Mouse (Mus musculus): ENCODE data around the gene Nsun7. TPM values are rescaled to one million over a fixed set of nuclear protein-coding genes. Genes with fewer than 3 reads are reported as not detected.

Gene Nsun7
- total RNA-seq, 2 experiments from 2014 or later, result 6.7 to 9.1 TPM

- Histone ChIP-seq H3K27ac (no peak overlapping the region), H3K4me3 (no peak overlapping the region)
- no peak for TF ChIP-seq CTCF (IDR thresholded peaks at IDR 0.05)
- no peak for DNase-seq (ENCODE audit: extremely low spot score in 1 of 2, low spot score in 2 of 2)
- intact Hi-C loops (cut with DNase I), result no loop called here
Observed at GRCm38 (mm10) chr5:66294106-66294625, 34.5 kb downstream of the Nsun7 start.

GRCm38 (mm10) chr5:66294952-66295351 is 35.3 kb downstream of the Nsun7 start:
- intact Hi-C loops (cut with DNase I), result no loop called here
- no peak for DNase-seq (ENCODE audit: extremely low spot score in 1 of 2, low spot score in 2 of 2)
- H3K4me3 ChIP-seq, result no peak overlapping the region
- no peak for TF ChIP-seq CTCF (IDR thresholded peaks at IDR 0.05)
- H3K27ac ChIP-seq, result no peak overlapping the region

GRCm38 (mm10) chr5:66296116-66296515 is 36.4 kb downstream of the Nsun7 start:
- intact Hi-C loops (cut with DNase I), result no loop called here
- no peak for DNase-seq (ENCODE audit: extremely low spot score in 1 of 2, low spot score in 2 of 2)
- Histone ChIP-seq H3K4me3 (no peak overlapping the region), H3K27ac (no peak overlapping the region)
- no peak for TF ChIP-seq CTCF (IDR thresholded peaks at IDR 0.05)

GRCm38 (mm10) chr5:66298856-66299255 is 39.2 kb downstream of the Nsun7 start:
- no peak overlapping the region for H3K4me3 ChIP-seq
- H3K27ac ChIP-seq, result no peak overlapping the region
- no peak for DNase-seq (ENCODE audit: extremely low spot score in 1 of 2, low spot score in 2 of 2)
- intact Hi-C loops (cut with DNase I), result no loop called here
- TF ChIP-seq CTCF (IDR thresholded peaks at IDR 0.05), result no peak

GRCm38 (mm10) chr5:66300576-66300975 is 40.9 kb downstream of the Nsun7 start:
- no peak for TF ChIP-seq CTCF (IDR thresholded peaks at IDR 0.05)
- intact Hi-C loops (cut with DNase I), result no loop called here
- Histone ChIP-seq H3K4me3 (no peak overlapping the region), H3K27ac (no peak overlapping the region)
- no peak for DNase-seq (ENCODE audit: extremely low spot score in 1 of 2, low spot score in 2 of 2)

GRCm38 (mm10) chr5:66302085-66302815 is 42.6 kb downstream of the Nsun7 start:
- TF ChIP-seq CTCF (IDR thresholded peaks at IDR 0.05), result no peak
- Histone ChIP-seq H3K27ac (no peak overlapping the region), H3K4me3 (no peak overlapping the region)
- intact Hi-C loops (cut with DNase I), result no loop called here
- DNase-seq (ENCODE audit: extremely low spot score in 1 of 2, low spot score in 2 of 2), result no peak

GRCm38 (mm10) chr5:66302873-66303272 is 43.2 kb downstream of the Nsun7 start:
- intact Hi-C loops (cut with DNase I), result no loop called here
- H3K27ac ChIP-seq, result no peak overlapping the region
- no peak overlapping the region for H3K4me3 ChIP-seq
- TF ChIP-seq CTCF (IDR thresholded peaks at IDR 0.05), result no peak
- DNase-seq (ENCODE audit: extremely low spot score in 1 of 2, low spot score in 2 of 2), result peak in 1 of 2 experiments; percentile 65

GRCm38 (mm10) chr5:66304300-66305067 is 44.8 kb downstream of the Nsun7 start:
- DNase-seq (ENCODE audit: extremely low spot score in 1 of 2, low spot score in 2 of 2), result no peak
- H3K4me3 ChIP-seq, result no peak overlapping the region
- intact Hi-C loops (cut with DNase I), result no loop called here
- TF ChIP-seq CTCF (IDR thresholded peaks at IDR 0.05), result no peak
- H3K27ac ChIP-seq, result no peak overlapping the region

- no peak for TF ChIP-seq CTCF (IDR thresholded peaks at IDR 0.05)
- no peak overlapping the region for H3K27ac ChIP-seq
- DNase-seq (ENCODE audit: extremely low spot score in 1 of 2, low spot score in 2 of 2), result peak in 1 of 2 experiments; percentile 35
- no peak overlapping the region for H3K4me3 ChIP-seq
- intact Hi-C loops (cut with DNase I), result no loop called here
Observed at GRCm38 (mm10) chr5:66305511-66305910, 45.8 kb downstream of the Nsun7 start.

- TF ChIP-seq CTCF (IDR thresholded peaks at IDR 0.05), result no peak
- Histone ChIP-seq H3K27ac (no peak overlapping the region), H3K4me3 (no peak overlapping the region)
- intact Hi-C loops (cut with DNase I), result no loop called here
- no peak for DNase-seq (ENCODE audit: extremely low spot score in 1 of 2, low spot score in 2 of 2)
Observed at GRCm38 (mm10) chr5:66310328-66310727, 50.6 kb downstream of the Nsun7 start.

- no peak overlapping the region for H3K4me3 ChIP-seq
- intact Hi-C loops (cut with DNase I), result no loop called here
- no peak for DNase-seq (ENCODE audit: extremely low spot score in 1 of 2, low spot score in 2 of 2)
- no peak overlapping the region for H3K27ac ChIP-seq
- TF ChIP-seq CTCF (IDR thresholded peaks at IDR 0.05), result no peak
Observed at GRCm38 (mm10) chr5:66310806-66311205, 51.1 kb downstream of the Nsun7 start.

GRCm38 (mm10) chr5:66315791-66316190 is 56.1 kb downstream of the Nsun7 start:
- intact Hi-C loops (cut with DNase I), result loop anchor here (5.0 kb wide), 1 partner anchor 53 kb away; no protein-coding TSS in a partner anchor
- no peak overlapping the region for H3K27ac ChIP-seq
- H3K4me3 ChIP-seq, result no peak overlapping the region
- DNase-seq (ENCODE audit: extremely low spot score in 1 of 2, low spot score in 2 of 2), result peak in 1 of 2 experiments; percentile 49
- TF ChIP-seq CTCF (IDR thresholded peaks at IDR 0.05), result no peak
